Mouse (Mus musculus): Measurements from ENCODE around the gene Gnrhr.

DNA sequence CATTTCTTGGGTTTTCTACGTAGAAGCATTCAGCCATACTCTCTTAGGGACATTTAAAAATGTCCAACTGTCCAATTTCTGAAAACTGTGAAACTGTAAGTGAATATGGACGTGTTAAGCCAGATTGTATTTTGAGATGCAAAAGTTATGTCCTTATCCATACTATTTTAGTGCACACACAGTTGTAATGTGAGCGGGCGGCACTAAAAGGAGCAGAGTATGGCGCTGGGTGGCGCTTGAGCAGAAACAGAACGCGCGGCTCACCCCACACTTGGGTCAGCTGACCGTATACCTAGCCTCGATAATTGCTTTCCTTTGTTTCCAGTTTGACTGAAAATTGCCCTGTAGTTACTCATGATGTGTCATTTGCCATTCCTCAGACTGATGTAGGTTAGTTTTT is 48.9 kb upstream of the Gnrhr start:
- TF ChIP-seq CTCF (IDR thresholded peaks at IDR 0.05; ENCODE audit: extremely low read depth, insufficient read length, insufficient replicate concordance, low read depth, low read length) = no peak
- no peak for TF ChIP-seq POLR2A (IDR thresholded peaks at IDR 0.05; ENCODE audit: low read depth, low read length)
